In the genomic region with DNA sequence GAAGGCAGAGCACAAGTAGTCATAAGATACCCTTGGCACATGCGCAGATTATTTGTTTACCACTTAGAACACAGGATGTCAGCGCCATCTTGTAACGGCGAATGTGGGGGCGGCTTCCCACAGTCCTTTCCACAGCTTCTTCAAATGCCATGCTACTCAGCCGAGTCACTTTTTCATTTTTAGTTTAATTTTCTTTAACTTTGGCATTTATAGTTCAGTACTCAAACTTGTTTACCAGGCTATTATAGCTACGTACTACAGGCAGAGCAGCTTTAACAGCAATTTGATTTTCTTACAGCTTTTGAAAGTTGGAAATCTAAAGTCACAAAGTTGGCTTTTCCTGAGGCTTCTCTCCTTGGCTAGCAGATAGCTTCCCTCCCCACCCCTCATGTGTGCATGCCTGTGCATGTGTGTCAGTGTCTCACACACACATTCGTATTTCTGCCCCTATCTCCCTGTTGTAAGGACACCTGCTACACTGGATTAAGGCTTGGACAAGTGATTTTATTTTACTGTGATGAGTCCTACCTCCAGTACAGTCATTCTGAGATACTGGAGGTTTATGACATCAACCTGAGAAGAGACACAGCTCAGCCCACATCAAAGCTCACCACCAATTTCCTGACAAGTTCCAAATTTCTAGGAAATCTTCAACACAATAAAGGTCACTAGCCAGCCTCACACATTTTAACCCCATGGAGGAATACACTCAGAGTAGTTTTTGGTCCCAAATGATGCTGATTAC, we compare ENCODE assay signal across 29 mouse cellular contexts.
DNase-seq lines count a peak whose midpoint lies in the region; ATAC-seq lines count a peak whose summit lies in the region.
"Had no signal": no experiment of that assay in that cellular context is flagged by ENCODE, and none has a peak within 500 bp of the region (broad histone marks: within the 10 kb centered on the region; RNA-seq: fewer than 3 reads in every experiment).

No protein-coding gene starts in this region.

- no peaks in the 10 kb centered on the region for H3K9me3 ChIP-seq in midbrain, embryonic 14.5 days (ENCODE audit: control insufficient read depth, low read length)
- H3K9me3 ChIP-seq: forebrain, embryonic 13.5 days; hindbrain, embryonic 13.5 days; limb, embryonic 12.5 days; liver, embryonic 15.5 days; neural tube, embryonic 15.5 days had no signal

- no peak overlapping the region for H3K9ac ChIP-seq in midbrain, embryonic 14.5 days (replicated peaks; ENCODE audit: low read length)
- H3K9ac ChIP-seq: forebrain, embryonic 13.5 days; hindbrain, embryonic 13.5 days; limb, embryonic 12.5 days; liver, embryonic 15.5 days; lung, embryonic 14.5 days; neural tube, embryonic 15.5 days had no signal

- no peak overlapping the region for H3K27ac ChIP-seq in midbrain, embryonic 14.5 days (replicated peaks; ENCODE audit: low read depth, low read length)
- H3K27ac ChIP-seq: forebrain, embryonic 13.5 days; gastrocnemius, adult 2 months; hindbrain, embryonic 13.5 days; layer of hippocampus, adult 2 months; left cerebral cortex, adult 2 months; limb, embryonic 12.5 days; liver, embryonic 15.5 days; neural tube, embryonic 15.5 days had no signal

- H3K27me3 ChIP-seq in midbrain, embryonic 14.5 days (ENCODE audit: control insufficient read depth, insufficient read depth, low read length), result no peaks in the 10 kb centered on the region
- H3K27me3 ChIP-seq: forebrain, embryonic 13.5 days; hindbrain, embryonic 13.5 days; limb, embryonic 12.5 days; liver, embryonic 15.5 days; neural tube, embryonic 15.5 days had no signal

- peak; percentile 89 for DNase-seq in CD4-positive helper T cell, adult 2 months (ENCODE audit: low read depth, low spot score)
- peak; percentile 85 for DNase-seq in CD4-positive, CD25-positive, alpha-beta regulatory T cell, adult 2 months (ENCODE audit: low read depth, low spot score)
- DNase-seq in natural killer cell, adult 2 months (ENCODE audit: low spot score in 2 of 2), result peak; percentile 27 to 30
- DNase-seq in cerebellum, adult 11 months, result no peak
- no peak for DNase-seq in midbrain, embryonic 14.5 days
- DNase-seq: adrenal gland, adult 8-10 months; B cell, adult 2 months; cerebellum, adult 8-10 months; cerebellum, postnatal 25 days; gastrocnemius, adult 2 months; gastrocnemius, postnatal 36 days; heart, adult 18-20 months; heart, postnatal 4 days; kidney, adult 2 months; kidney, postnatal 36 days; lung, embryonic 14.5 days; lung, postnatal 14 days; right cerebral cortex, adult 18-20 months; spleen, adult 18-20 months had no signal

- H3K4me3 ChIP-seq in midbrain, embryonic 14.5 days (replicated peaks; ENCODE audit: low read depth, low read length), result no peak overlapping the region
- H3K4me3 ChIP-seq: forebrain, embryonic 13.5 days; gastrocnemius, adult 2 months; hindbrain, embryonic 13.5 days; layer of hippocampus, adult 2 months; left cerebral cortex, adult 2 months; limb, embryonic 12.5 days; liver, embryonic 15.5 days; neural tube, embryonic 15.5 days had no signal

- no peak overlapping the region for H3K4me2 ChIP-seq in midbrain, embryonic 14.5 days (ENCODE audit: low read length)
- H3K4me2 ChIP-seq: forebrain, embryonic 13.5 days; heart, embryonic 11.5 days; hindbrain, embryonic 13.5 days; limb, embryonic 12.5 days; liver, embryonic 15.5 days; lung, embryonic 14.5 days; midbrain, embryonic 11.5 days; neural tube, embryonic 15.5 days had no signal

- H3K4me1 ChIP-seq in midbrain, embryonic 14.5 days (ENCODE audit: control insufficient read depth, insufficient read depth, low read length), result no peaks in the 10 kb centered on the region
- H3K4me1 ChIP-seq: forebrain, embryonic 13.5 days; hindbrain, embryonic 13.5 days; limb, embryonic 12.5 days; liver, embryonic 15.5 days; neural tube, embryonic 15.5 days had no signal

- no peaks in the 10 kb centered on the region for H3K36me3 ChIP-seq in midbrain, embryonic 14.5 days (ENCODE audit: control insufficient read depth, insufficient read depth, low read length)
- H3K36me3 ChIP-seq: limb, embryonic 12.5 days; liver, embryonic 15.5 days; neural tube, embryonic 15.5 days had no signal

- peak; percentile 96 for ATAC-seq in activated CD4-positive, CD25-positive, alpha-beta regulatory T cell, adult 4 months
- ATAC-seq in midbrain, embryonic 14.5 days (ENCODE audit: low FRiP score, low TSS enrichment), result no peak
- ATAC-seq: forebrain, embryonic 13.5 days had no signal

- 98% methylated on average over 7 of the region's 8 CpGs for WGBS in midbrain, embryonic 14.5 days

Comparison
In these comparisons a context has a peak if more than half of its experiments do, and no peak if none do; other contexts are left out.
1. DNase-seq: peak in CD4-positive helper T cell, adult 2 months (single experiment), CD4-positive, CD25-positive, alpha-beta regulatory T cell, adult 2 months (single experiment) and natural killer cell, adult 2 months (2 of 2); none in cerebellum, adult 11 months (single experiment) and midbrain, embryonic 14.5 days (single experiment).